Mouse (Mus musculus) limb, embryonic 15.5 days (tissue): Measurements from ENCODE around the gene Tbc1d9b. TPM values are rescaled to one million over a fixed set of nuclear protein-coding genes. Genes with fewer than 3 reads are reported as not detected.

Experiments used
- ATAC-seq: fragments of 200-750 bp; cut with Nextera tagmentation; 2 replicates; pipeline ENCODE4 v1.8.0; 2017; ENCODE audit warnings: low read depth, moderate TSS enrichment; ENCODE audit not compliant: insufficient number of reproducible peaks, low FRiP score, low TSS enrichment
- H3K27ac ChIP-seq: fragments of 300-500 bp; sonication (generic); 2 replicates; pipeline ENCODE4 v1.5.1; 2015; ENCODE audit warnings: moderate library complexity, mild to moderate bottlenecking, inconsistent platforms
- H3K27me3 ChIP-seq: fragments of 300-500 bp; sonication (generic); 2 replicates; pipeline ENCODE4 v1.6.1; 2015; ENCODE audit warnings: inconsistent platforms
- H3K36me3 ChIP-seq: fragments of 300-500 bp; sonication (generic); 2 replicates; pipeline ENCODE4 v1.6.1; 2015; ENCODE audit warnings: inconsistent platforms
- H3K4me1 ChIP-seq: fragments of 300-500 bp; sonication (generic); 2 replicates; pipeline ENCODE4 v1.6.1; 2015; ENCODE audit warnings: inconsistent platforms
- H3K4me2 ChIP-seq: fragments of 300-500 bp; sonication (generic); 2 replicates; pipeline ENCODE4 v1.6.1; 2015; ENCODE audit warnings: mild to moderate bottlenecking, inconsistent platforms
- H3K4me3 ChIP-seq: fragments of 300-500 bp; sonication (generic); 2 replicates; pipeline ENCODE4 v1.5.1; 2015; ENCODE audit warnings: mild to moderate bottlenecking, inconsistent platforms
- H3K9ac ChIP-seq: fragments of 300-500 bp; sonication (generic); 2 replicates; pipeline ENCODE4 v1.6.1; 2015; ENCODE audit warnings: inconsistent platforms
- H3K9me3 ChIP-seq: fragments of 300-500 bp; sonication (generic); 2 replicates; pipeline ENCODE4 v1.6.1; 2016; ENCODE audit warnings: inconsistent platforms
- WGBS: fragments of 180-500 bp; shearing (Covaris S2); methylation state at CpG from one replicate; pipeline ENCODE4 v1.1.7; 2015; 5-methylcytosine and 5-hydroxymethylcytosine counted together
- polyA plus RNA-seq: library from polyadenylated mRNA; unstranded; fragments of >200 nt; fragmentation: Nextera tagmentation; extraction: Ambion mirVana; gene quantifications from 2 replicates; pipeline ENCODE4 v1.2.1, GENCODE M21; 2015

Gene Tbc1d9b
- polyA plus RNA-seq, 1 experiment from 2014 or later, result 45.9 TPM

DNA sequence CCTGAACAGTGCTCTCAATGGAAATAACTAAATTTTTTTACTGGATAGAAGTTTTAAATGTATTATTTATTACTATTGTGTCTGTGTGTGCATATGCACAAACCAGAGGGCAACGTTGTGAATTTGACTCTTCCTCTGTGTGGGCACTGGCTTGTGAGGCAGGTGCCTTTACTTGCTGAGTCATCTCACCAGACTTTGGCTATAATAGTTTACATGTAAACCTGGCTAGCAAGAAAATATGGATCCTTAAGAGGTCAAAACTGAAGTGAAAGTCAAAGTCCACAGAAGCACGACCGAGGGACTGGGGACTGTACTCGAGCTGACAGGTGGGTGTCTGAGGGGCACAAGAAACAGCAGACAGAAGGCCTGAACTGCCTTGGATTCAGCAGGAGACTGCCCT lies 51.5 kb downstream of the Tbc1d9b start:
- Histone ChIP-seq H3K4me3 (no peak overlapping the region), H3K9ac (no peak overlapping the region), H3K27me3 (no peaks in the 10 kb centered on the region), H3K4me2 (no peak overlapping the region), H3K4me1 (no peaks in the 10 kb centered on the region), H3K36me3 (peaks cover 9% of the 10 kb centered on the region), H3K27ac (no peak overlapping the region), H3K9me3 (no peaks in the 10 kb centered on the region)
- no peak for ATAC-seq
- 87% methylated on average over 4 of the region's 4 CpGs for WGBS

DNA sequence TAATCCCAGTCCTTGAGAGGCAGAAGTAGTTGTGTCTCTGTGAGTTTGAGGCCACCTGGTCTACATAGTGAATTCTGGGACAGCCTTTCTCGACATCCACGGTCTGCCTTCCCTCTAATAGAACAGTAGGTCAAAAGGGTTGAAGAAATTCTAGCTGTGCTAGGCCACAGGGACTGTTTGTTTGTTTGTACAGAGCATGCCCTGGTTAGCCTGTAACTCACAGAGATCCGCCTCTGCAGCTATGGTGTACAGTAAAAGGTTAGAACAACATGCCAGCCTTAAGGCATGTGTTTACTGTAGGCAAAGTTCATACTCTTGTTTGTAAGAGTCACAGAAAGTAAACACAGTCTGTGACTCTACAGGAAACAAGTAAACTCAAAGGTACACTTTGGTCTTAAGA lies 53.6 kb downstream of the Tbc1d9b start:
- 84% methylated on average over 3 of the region's 3 CpGs for WGBS
- no peak overlapping the region for H3K4me2 ChIP-seq
- no peaks in the 10 kb centered on the region for H3K36me3 ChIP-seq
- no peak overlapping the region for H3K9ac ChIP-seq
- no peaks in the 10 kb centered on the region for H3K27me3 ChIP-seq
- H3K4me3 ChIP-seq, result no peak overlapping the region
- no peaks in the 10 kb centered on the region for H3K4me1 ChIP-seq
- no peaks in the 10 kb centered on the region for H3K9me3 ChIP-seq
- no peak overlapping the region for H3K27ac ChIP-seq
- ATAC-seq, result no peak

DNA sequence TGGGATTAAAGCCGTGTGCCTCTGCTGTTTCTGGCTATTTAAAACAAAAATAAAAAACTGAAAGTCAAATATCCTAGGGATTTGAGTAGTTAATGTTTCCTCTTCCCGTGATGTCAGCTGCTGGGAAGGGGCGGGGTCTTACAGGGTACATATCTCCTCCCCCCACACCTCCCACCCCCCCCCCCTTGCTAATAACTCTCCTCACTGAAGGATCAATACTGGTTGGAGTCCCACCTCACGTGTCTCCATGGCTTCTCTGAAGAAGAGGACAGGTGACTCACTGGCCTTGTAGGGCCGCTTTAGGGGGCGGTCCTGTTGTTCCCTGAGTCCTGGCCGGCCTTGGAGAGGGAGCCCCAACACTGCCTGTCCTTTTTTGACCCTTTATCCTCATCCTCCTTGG lies 57.5 kb downstream of the Tbc1d9b start:
- Histone ChIP-seq H3K27me3 (no peaks in the 10 kb centered on the region), H3K9ac (no peak overlapping the region), H3K36me3 (no peaks in the 10 kb centered on the region), H3K4me1 (no peaks in the 10 kb centered on the region), H3K4me3 (no peak overlapping the region), H3K9me3 (no peaks in the 10 kb centered on the region), H3K27ac (no peak overlapping the region), H3K4me2 (no peak overlapping the region)
- WGBS, result 76% methylated on average over 7 of the region's 7 CpGs
- no peak for ATAC-seq

DNA sequence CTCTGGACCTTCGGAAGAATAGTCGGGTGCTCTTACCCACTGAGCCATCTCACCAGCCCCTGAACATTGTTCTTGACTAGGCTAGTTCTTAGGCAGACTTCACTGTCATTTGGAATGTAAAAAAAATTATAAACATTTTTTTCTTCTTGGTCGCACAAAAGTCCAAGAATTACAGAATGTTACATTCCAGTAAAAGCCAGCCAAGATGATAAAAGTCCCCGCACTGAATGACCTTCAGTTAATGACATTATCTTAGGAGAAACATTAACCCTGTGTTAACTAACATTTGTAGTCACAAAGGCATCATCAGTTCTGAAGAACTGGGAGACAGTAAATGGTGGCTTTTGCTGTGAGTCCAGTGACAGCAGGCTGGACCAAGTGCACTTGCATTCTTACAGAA lies 59.2 kb downstream of the Tbc1d9b start:
- Histone ChIP-seq H3K36me3 (no peaks in the 10 kb centered on the region), H3K27me3 (no peaks in the 10 kb centered on the region), H3K4me1 (no peaks in the 10 kb centered on the region), H3K9ac (no peak overlapping the region), H3K4me2 (no peak overlapping the region), H3K27ac (no peak overlapping the region), H3K4me3 (no peak overlapping the region), H3K9me3 (no peaks in the 10 kb centered on the region)
- 79% methylated on average over 4 of the region's 4 CpGs for WGBS
- ATAC-seq, result no peak

DNA sequence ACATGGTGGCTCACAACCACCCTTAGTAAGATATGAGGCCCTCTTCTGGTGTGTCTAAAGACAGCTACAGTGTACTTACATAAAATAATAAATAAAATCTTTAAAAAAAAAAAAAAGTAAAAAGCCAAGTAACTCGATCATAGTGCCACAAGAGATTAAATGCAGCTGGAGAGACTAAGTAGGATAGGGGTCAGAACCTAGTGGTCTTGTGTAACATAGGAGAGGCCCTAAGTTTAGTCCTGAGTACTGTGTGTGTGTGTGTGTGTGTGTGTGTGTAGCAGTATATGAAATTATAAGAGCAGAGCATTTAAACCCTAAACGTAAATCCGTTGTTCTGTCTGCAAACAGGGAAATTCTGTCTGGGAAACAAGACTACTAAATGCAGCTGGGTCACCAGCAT lies 61.1 kb downstream of the Tbc1d9b start:
- H3K4me2 ChIP-seq, result no peak overlapping the region
- H3K27me3 ChIP-seq, result no peaks in the 10 kb centered on the region
- peaks cover 6% of the 10 kb centered on the region; the same call in 1 of the 2 replicates for H3K36me3 ChIP-seq
- ATAC-seq, result no peak
- H3K27ac ChIP-seq, result no peak overlapping the region
- no peaks in the 10 kb centered on the region for H3K9me3 ChIP-seq
- H3K9ac ChIP-seq, result no peak overlapping the region
- no peaks in the 10 kb centered on the region for H3K4me1 ChIP-seq
- no peak overlapping the region for H3K4me3 ChIP-seq
- WGBS, result 77% methylated on average over 3 of the region's 3 CpGs

DNA sequence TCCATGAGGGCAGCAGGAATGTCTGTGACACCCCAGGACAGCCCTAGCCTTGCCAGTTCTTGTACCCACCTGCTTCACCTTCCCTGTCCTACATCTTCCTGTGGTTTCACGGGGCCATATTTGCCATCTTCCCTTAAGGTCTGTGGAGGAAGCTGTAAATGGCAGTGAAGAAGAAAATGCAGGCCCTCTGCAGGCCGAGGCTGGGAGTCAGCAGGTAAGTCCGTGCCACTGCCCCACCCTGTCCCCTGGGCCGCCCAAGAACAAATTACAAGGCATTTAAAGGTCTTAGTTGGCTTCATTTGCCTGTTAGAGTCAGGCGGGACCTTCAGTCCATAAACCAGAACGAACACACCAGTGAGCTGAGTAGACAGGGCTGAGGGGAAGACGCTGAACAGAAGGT lies 62.9 kb downstream of the Tbc1d9b start:
- WGBS, result 62% methylated on average over 7 of the region's 7 CpGs
- H3K36me3 ChIP-seq, result peaks cover 21% of the 10 kb centered on the region

DNA sequence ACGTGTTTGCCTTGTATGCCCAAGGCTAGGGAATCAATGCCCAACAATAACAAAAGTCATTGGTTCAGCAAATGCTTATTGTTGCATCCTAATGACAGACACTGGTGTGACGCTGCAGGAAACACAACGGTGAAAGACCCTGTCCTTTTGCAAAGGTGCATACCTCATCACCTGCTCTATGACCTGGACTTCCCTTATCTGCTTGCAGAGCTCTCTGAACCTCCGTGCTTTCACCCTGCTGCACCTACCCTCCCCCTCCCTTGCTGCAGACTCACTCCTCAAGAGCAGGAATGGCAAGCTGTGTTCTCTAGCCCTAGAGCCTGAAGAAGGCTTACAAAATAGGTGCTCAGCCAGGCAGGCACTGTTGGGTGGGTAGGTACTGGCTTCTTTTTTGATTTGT lies 63.6 kb downstream of the Tbc1d9b start:
- WGBS, result 86% methylated on average over 4 of the region's 4 CpGs
- H3K4me1 ChIP-seq, result no peaks in the 10 kb centered on the region
- H3K4me3 ChIP-seq, result no peak overlapping the region
- peaks cover 28% of the 10 kb centered on the region for H3K36me3 ChIP-seq
- H3K4me2 ChIP-seq, result no peak overlapping the region
- H3K9ac ChIP-seq, result no peak overlapping the region
- H3K27me3 ChIP-seq, result no peaks in the 10 kb centered on the region
- H3K27ac ChIP-seq, result no peak overlapping the region
- no peaks in the 10 kb centered on the region for H3K9me3 ChIP-seq
- ATAC-seq, result no peak

More for the DNA sequence above, 62.9 kb downstream of the Tbc1d9b start:
- Histone ChIP-seq H3K9me3 (no peaks in the 10 kb centered on the region), H3K4me3 (no peak overlapping the region), H3K27ac (no peak overlapping the region), H3K4me1 (no peaks in the 10 kb centered on the region), H3K9ac (no peak overlapping the region), H3K4me2 (no peak overlapping the region), H3K27me3 (no peaks in the 10 kb centered on the region)
- no peak for ATAC-seq

DNA sequence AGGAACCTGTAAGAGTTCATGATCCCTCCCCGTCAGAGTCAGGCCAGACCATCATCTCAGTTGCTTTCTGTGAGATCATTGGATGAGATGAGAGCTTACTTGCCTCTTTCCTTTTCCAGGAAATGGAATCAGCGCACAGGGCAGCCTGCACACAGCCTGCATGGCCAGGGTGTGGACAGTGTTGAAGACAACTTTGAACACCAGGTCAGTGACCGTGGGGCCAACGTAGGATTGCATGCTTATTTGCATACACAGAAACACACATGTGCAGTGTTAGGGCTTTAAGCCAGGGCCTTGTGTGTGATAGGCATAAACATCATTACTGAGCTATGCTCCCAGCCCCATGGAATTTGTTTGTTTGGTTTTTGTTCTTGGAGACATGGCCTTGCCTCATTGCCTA lies 66.3 kb downstream of the Tbc1d9b start:
- Histone ChIP-seq H3K4me1 (no peaks in the 10 kb centered on the region), H3K9me3 (no peaks in the 10 kb centered on the region), H3K4me3 (no peak overlapping the region), H3K27me3 (no peaks in the 10 kb centered on the region), H3K4me2 (no peak overlapping the region), H3K36me3 (peaks cover 55% of the 10 kb centered on the region), H3K27ac (no peak overlapping the region), H3K9ac (no peak overlapping the region)
- ATAC-seq, result no peak
- 83% methylated on average over 4 of the region's 4 CpGs for WGBS

DNA sequence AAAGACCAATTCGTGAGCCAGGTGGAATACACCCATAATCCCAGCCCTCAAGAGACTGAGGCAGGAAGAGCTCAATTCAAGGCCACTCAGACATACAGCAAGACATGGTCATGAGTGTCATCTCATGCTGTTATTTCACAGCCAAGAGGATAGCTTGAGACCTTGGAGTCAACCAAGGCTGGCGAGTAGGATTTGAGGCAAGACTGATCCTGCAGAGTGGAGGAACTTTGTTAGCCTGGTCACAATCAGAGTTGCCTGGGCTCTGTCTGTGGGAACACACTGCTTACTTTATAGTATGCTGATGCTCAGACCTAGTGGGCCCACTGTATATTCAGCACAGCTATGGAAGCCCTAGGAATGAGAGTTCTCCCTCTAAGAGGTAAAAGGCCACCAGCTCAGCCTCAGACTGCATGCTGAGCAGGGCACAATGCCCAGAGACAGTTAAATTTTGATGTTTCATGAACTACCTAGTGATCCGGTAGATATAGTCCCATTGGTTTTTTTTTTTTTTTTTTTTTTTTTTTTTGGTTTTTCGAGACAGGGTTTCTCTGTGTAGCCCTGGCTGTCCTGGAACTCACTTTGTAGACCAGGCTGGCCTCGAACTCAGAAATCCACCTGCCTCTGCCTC lies 67.1 kb downstream of the Tbc1d9b start:
- Histone ChIP-seq H3K4me3 (no peak overlapping the region), H3K36me3 (peaks cover 63% of the 10 kb centered on the region), H3K27ac (no peak overlapping the region), H3K9ac (no peak overlapping the region), H3K27me3 (no peaks in the 10 kb centered on the region), H3K4me1 (no peaks in the 10 kb centered on the region), H3K9me3 (no peaks in the 10 kb centered on the region), H3K4me2 (no peak overlapping the region)
- 85% methylated on average over 4 of the region's 5 CpGs for WGBS
- ATAC-seq, result no peak

DNA sequence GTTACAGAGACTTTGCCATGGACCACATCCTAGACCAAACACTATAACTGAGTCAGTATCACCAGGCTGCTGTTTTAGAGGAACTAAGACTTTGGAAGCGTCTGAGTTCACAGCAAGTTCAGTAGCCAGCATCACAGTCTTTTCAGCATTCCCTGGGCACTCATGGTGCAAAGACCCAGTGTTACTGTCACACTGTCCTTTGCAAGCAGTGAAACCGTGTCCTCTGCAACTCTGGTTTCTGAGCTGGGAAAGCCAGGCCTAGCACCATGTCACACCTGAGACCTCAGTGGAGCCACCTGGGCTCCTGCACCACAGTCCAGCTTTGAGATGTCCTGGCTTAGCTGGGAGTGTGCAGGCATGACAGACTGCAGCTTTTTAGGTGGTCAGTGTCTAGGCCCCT lies 67.7 kb downstream of the Tbc1d9b start:
- no peak overlapping the region for H3K9ac ChIP-seq
- H3K4me2 ChIP-seq, result no peak overlapping the region
- peaks cover 67% of the 10 kb centered on the region for H3K36me3 ChIP-seq
- no peak overlapping the region for H3K4me3 ChIP-seq
- H3K27me3 ChIP-seq, result no peaks in the 10 kb centered on the region
- H3K27ac ChIP-seq, result no peak overlapping the region
- no peaks in the 10 kb centered on the region for H3K4me1 ChIP-seq
- ATAC-seq, result no peak
- 91% methylated on average over 2 of the region's 2 CpGs for WGBS
- H3K9me3 ChIP-seq, result no peaks in the 10 kb centered on the region

DNA sequence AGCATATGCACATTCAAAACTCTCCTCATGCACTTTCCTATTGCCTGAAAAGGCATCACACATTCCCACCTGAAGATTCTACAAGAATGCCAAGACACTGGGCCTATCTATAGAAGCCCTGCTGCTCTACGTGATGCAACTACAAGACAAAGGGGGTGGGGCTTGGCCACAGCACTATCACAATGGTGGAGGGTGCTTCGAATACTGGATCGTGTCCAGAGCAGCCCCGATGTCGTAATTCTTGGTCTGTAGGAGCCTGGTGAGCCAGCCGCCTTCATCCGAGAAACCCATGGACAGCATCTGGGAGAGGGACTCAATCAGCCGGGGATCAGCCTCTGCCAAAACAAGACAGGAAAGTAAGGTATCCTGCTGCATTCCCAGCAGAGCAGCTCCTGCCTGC lies 69.4 kb downstream of the Tbc1d9b start:
- WGBS, result 73% methylated on average over 8 of the region's 8 CpGs
- Histone ChIP-seq H3K27me3 (no peaks in the 10 kb centered on the region), H3K9ac (no peak overlapping the region), H3K36me3 (peaks cover 84% of the 10 kb centered on the region), H3K9me3 (no peaks in the 10 kb centered on the region), H3K4me1 (no peaks in the 10 kb centered on the region), H3K4me3 (no peak overlapping the region), H3K27ac (no peak overlapping the region), H3K4me2 (no peak overlapping the region)
- ATAC-seq, result no peak

DNA sequence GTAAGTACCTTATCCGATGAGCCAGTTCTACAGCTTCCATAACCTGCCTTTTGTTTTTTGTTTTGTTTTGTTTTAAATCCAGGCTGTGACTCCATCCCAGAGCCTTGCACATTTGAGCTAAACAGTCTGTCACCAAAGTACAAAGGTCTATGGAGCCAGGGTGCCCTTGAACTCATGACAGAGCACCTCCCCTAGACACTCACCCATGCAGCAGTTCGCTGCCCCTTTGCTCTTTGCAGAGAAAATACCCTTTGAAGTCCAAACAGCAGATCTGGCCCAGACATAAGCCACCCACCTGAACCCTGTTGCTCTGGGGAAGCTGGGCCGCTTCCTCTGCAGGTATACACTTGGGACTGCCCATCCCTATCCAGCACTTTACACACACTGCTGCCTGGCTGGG lies 70.4 kb downstream of the Tbc1d9b start:
- H3K4me2 ChIP-seq, result no peak overlapping the region
- no peaks in the 10 kb centered on the region for H3K27me3 ChIP-seq
- H3K27ac ChIP-seq, result no peak overlapping the region
- ATAC-seq, result no peak
- H3K9me3 ChIP-seq, result no peaks in the 10 kb centered on the region
- no peak overlapping the region for H3K9ac ChIP-seq
- WGBS, result 87% methylated on average over 3 of the region's 3 CpGs
- H3K4me3 ChIP-seq, result no peak overlapping the region
- H3K36me3 ChIP-seq, result peaks cover 94% of the 10 kb centered on the region
- H3K4me1 ChIP-seq, result no peaks in the 10 kb centered on the region

DNA sequence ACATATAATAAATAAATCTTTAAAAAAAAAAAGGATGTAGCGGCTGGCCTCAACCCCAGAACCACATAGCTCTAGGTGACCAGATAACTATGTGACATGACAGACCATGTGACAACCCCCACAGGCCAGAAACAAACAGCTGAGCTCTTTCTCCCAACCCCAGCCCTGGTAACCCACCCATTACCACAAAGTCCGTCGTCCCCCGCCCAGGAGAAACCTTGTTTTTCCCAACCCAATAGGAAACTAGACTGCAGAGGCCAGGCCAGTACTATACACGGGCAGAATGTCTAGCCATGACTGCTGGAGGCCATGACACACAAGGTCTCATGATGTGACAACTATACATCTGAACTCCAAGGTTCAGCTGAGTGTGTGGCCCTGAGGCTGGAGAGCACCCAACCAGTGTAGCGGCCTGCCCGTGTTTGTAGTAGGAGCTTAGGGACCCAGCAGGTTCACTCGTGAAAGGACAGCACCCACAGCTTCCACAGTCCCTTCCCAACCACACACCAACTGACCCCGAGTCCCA lies 72.2 kb downstream of the Tbc1d9b start:
- H3K9me3 ChIP-seq, result no peaks in the 10 kb centered on the region
- WGBS, result 91% methylated on average over 9 of the region's 9 CpGs
- H3K4me1 ChIP-seq, result no peaks in the 10 kb centered on the region; the same call in 1 of the 2 replicates
- peaks cover 93% of the 10 kb centered on the region for H3K36me3 ChIP-seq
- no peak overlapping the region for H3K9ac ChIP-seq
- H3K4me2 ChIP-seq, result no peak overlapping the region
- ATAC-seq, result no peak
- H3K4me3 ChIP-seq, result no peak overlapping the region
- no peak overlapping the region for H3K27ac ChIP-seq
- H3K27me3 ChIP-seq, result no peaks in the 10 kb centered on the region
